Mouse (Mus musculus): ENCODE results near the gene Plekhm1.
"Not testable (repeated sequence)": the region's sequence is repeated elsewhere in the genome, so short reads cannot be mapped to it uniquely, and the experiment has no call there.

The Plekhm1 gene

DNA sequence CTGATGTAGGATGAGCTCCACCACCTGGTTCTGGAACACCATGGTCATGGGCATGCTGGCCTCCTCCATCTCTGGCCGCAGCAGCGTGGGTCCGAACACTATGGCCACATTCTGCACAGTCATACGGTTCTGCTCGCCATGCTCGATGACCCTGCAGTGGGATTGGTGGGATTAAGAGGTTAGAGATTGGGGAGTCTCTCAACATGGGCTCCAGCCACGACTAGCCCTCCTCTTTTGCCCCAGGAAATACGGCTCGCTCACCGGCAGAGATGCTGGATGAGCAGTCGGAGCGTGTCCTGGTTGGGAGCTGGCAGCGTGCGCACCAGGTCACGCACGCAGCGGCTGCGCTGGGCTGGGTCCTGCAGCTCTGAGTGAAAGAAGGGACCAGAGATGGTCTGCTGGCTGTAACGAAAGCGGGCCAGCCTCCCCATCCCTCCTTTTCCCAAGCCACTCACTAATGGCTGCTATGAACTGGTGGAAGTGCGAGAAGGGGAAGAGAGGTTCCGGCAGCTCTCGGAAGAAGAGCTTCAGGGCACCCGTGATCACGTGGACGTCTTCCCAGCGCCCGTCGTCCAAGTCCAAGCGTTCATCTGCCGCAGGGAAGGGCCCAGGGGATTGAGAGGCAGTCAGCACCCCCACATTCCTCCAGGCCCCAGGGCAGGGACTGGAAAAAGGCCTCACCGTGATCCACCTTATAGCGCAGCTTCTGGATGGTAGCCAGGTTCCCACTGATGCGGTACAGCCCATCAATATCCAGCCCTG, 79.4 kb downstream of the Plekhm1 start:
- in situ Hi-C loops (cut with MboI; ENCODE audit: low pct_unique_long_range_greater_than_20kb in 1 of 2, low sequenced_read_pairs in 2 of 2, unreplicated experiment in 1 of 2), result loop anchor here (10.0 kb wide), 2 partner anchors 132 to 142 kb away; no protein-coding TSS in a partner anchor

DNA sequence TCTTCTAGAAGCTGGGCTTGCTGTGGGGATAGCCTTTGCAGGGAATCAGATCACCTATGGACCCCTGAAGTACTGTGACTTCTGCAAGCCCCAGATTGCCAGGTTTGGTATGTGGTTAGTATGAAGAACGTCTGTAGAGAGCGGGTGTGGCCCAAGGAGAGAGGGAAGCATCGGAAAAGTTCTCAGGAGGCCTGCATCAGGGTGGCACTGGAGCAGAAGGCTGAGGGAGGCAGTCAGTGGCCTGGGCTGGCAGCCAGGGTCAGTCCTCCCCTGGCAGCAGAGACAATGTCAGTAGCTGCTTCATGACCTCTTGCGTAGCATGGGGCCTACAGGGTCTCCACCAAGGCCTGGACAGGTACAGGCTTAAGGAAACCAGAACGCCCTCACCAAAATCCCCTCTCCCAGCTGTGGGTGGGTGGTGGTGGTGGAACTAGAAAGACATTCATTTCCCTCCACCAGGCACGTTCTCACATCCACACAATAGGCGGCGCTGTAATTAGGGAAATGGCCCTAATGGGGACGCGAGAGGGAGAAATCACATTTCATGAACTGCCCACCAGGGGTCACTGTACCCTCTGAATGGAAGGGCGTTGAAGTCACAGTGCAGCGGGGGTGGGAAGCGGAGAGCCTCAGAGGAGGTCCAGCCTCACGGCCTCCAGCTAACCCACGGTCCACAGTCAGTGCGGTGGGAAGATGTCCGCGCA, 80.1 kb downstream of the Plekhm1 start:
- in situ Hi-C loops (cut with MboI; ENCODE audit: low pct_unique_long_range_greater_than_20kb in 1 of 2, low sequenced_read_pairs in 2 of 2, unreplicated experiment in 1 of 2), result loop anchor here (10.0 kb wide), 2 partner anchors 132 to 142 kb away; no protein-coding TSS in a partner anchor

GRCm38 (mm10) chr11:103331502-103332185, 80.8 kb downstream of the Plekhm1 start:
- in situ Hi-C loops (cut with MboI; ENCODE audit: low pct_unique_long_range_greater_than_20kb in 1 of 2, low sequenced_read_pairs in 2 of 2, unreplicated experiment in 1 of 2), result loop anchor here (10.0 kb wide), 2 partner anchors 133 to 143 kb away; no protein-coding TSS in a partner anchor

DNA sequence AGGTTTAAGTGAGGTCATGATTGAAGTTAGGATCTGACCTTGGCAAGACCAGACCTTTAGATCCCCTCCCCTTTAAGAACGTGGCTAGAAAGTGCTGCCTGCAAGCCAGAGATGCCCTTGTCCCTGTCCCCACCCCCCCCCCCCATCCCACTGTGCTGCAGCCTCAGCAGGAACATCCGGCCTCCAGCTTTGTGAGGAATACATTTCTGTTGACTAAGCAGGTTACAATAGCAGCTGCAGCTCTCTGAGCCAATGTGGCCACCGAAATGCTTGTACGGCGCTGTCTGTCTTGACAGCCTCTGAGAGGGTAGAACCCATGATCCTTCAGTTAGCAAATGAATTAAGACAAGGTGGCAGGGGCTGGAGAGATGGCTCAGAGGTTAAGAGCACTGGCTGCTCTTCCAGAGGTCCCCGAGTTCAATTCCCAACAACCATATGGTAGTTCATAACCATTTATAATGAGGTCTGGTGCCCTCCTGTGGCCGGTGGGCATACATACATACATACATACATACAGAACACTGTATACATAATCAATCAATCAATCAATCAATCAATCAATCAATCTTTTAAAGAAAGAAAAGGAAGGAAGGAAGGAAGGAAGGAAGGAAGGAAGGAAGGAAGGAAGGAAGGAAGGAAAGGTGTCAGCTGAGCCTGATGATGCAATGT, 81.7 kb downstream of the Plekhm1 start:
- in situ Hi-C loops (cut with MboI; ENCODE audit: low pct_unique_long_range_greater_than_20kb in 1 of 2, low sequenced_read_pairs in 2 of 2, unreplicated experiment in 1 of 2), result loop anchor here (10.0 kb wide), 2 partner anchors 134 to 144 kb away; no protein-coding TSS in a partner anchor

- in situ Hi-C loops (cut with MboI; ENCODE audit: low pct_unique_long_range_greater_than_20kb in 1 of 2, low sequenced_read_pairs in 2 of 2, unreplicated experiment in 1 of 2), result no loop called here
Observed at GRCm38 (mm10) chr11:103326950-103327349, 85.5 kb downstream of the Plekhm1 start.

DNA sequence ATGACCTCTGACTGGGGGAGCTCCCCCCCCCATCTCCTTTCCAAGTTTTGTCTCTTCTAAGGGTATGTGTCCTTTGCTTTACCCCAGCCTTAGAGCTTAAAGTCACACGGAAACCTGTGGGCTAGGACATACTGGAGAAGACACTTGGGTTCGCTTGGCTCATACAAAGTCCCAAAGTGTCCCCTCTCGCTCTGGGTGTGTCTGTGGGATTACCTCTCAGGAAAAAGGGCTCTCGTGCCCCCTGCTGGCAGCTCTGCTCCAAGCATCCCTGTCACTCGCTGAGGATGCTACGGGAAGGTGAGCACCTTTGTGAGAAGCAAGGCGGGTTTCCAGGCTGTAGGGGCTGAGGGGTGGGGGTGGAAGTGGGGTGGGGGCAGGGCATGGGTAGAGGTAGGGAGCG, 87.3 kb downstream of the Plekhm1 start:
- in situ Hi-C loops (cut with MboI; ENCODE audit: low pct_unique_long_range_greater_than_20kb in 1 of 2, low sequenced_read_pairs in 2 of 2, unreplicated experiment in 1 of 2), result no loop called here

DNA sequence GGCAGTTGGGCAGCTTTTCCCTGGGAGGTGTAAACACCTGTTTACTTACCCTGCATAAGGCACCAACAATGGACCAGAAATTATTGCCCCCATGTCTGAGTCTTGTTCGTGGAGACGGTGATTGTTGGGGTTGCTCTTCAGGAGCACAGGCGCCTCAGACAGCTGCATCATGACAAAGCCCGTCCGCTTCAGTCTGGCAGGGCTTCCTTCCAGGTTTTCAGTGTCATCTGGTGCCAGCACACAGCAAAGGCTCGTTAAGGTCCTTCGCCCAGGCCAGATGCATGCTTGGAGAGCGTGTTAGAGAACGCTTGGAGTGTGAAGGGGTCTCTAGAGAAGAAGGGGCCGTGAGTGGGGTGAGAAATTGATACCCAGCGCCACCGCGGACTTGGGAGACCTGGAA, 87.8 kb downstream of the Plekhm1 start:
- in situ Hi-C loops (cut with MboI; ENCODE audit: low pct_unique_long_range_greater_than_20kb in 1 of 2, low sequenced_read_pairs in 2 of 2, unreplicated experiment in 1 of 2), result no loop called here

DNA sequence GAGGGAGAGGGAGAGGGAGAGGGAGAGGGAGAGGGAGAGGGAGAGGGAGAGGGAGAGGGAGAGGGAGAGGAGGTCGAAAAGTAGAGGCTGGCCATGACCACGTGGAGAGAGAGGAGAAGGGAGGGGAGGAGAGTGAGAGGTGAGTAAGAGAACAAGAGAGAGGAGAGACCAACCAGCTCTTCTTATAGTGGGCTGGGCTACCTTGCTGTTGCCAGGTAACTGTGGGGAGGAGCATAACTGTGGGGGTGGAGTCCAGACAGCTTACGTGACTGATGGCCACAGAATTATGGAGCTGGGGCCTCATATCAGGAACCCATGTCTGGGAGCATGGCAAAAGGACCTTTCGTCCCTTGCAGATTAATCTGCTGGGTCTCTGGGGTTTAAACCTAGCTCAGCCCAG, 89.7 kb downstream of the Plekhm1 start:
- in situ Hi-C loops (cut with MboI; ENCODE audit: low pct_unique_long_range_greater_than_20kb in 1 of 2, low sequenced_read_pairs in 2 of 2, unreplicated experiment in 1 of 2), result not testable (repeated sequence)

GRCm38 (mm10) chr11:103320646-103321045, 91.8 kb downstream of the Plekhm1 start:
- in situ Hi-C loops (cut with MboI; ENCODE audit: low pct_unique_long_range_greater_than_20kb in 1 of 2, low sequenced_read_pairs in 2 of 2, unreplicated experiment in 1 of 2), result no loop called here

GRCm38 (mm10) chr11:103320196-103320595, 92.3 kb downstream of the Plekhm1 start:
- in situ Hi-C loops (cut with MboI; ENCODE audit: low pct_unique_long_range_greater_than_20kb in 1 of 2, low sequenced_read_pairs in 2 of 2, unreplicated experiment in 1 of 2), result no loop called here

DNA sequence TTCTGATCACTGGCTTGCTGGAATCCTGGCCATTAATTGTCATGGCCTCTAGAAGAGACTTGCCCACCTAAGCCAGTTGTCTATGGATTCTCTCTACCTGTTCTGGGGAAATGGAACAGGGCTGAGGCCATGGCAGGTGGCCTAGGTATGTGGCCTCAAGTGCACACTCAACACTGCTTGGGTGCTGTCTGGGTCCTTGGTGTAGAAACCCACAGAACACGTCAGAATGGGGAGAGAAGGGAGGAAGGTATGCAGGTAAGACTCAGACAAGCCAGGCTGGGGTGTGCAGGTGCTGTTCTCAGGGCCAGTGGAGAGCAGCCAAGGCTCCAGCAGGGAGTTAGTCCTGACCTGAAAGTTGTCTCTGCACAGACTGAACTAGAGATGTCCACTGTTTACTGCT, 94.4 kb downstream of the Plekhm1 start:
- in situ Hi-C loops (cut with MboI; ENCODE audit: low pct_unique_long_range_greater_than_20kb in 1 of 2, low sequenced_read_pairs in 2 of 2, unreplicated experiment in 1 of 2), result loop anchor here in 1 of 2 experiments (5.0 kb wide), 1 partner anchor 156 kb away; no protein-coding TSS in a partner anchor

GRCm38 (mm10) chr11:103315379-103315778, 97.1 kb downstream of the Plekhm1 start:
- in situ Hi-C loops (cut with MboI; ENCODE audit: low pct_unique_long_range_greater_than_20kb in 1 of 2, low sequenced_read_pairs in 2 of 2, unreplicated experiment in 1 of 2), result loop anchor here in 1 of 2 experiments (5.0 kb wide), 1 partner anchor 153 kb away; no protein-coding TSS in a partner anchor

DNA sequence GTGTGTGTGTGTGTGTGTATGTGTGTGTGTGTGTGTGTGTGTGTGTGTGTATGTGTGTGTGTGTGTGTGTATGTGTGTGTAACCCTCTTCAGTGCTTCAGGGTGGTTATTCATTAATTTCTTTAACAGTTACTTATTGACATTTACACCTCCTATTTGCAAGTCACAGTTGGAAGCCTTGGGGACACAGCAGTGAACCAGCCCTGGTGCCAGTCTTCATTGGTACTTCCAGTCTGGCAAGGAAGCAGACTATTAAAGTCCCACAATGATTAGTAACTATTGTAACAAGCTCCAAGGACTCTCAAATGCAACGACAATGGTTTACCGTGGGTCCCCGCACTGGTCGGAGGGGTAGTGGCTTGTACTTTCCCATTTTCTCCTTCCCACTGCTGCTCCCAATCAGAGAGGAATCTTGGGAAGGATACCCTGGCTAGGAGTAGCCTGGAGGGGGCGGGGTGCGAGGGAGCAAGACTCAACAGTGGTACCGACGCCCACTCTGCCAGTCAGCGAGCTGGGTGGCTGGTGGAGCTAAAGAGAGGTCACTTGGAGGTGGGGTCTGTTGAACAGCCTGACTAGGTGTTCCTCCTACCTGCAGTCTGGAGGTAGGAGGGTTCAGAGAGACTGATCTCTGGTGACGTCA, 97.6 kb downstream of the Plekhm1 start:
- in situ Hi-C loops (cut with MboI; ENCODE audit: low pct_unique_long_range_greater_than_20kb in 1 of 2, low sequenced_read_pairs in 2 of 2, unreplicated experiment in 1 of 2), result loop anchor here in 1 of 2 experiments (5.0 kb wide), 1 partner anchor 153 kb away; no protein-coding TSS in a partner anchor

All from mouse embryonic stem cell (cell line).